Mouse (Mus musculus): ENCODE measurements at regions not wholly inside any gene's neighbourhood (a gene's known extent, or its start where the extent isn't known, plus 50 kb on each side); places are given as distances from the start of the nearest gene placed in this dataset.

- no peak for DNase-seq (ENCODE audit: low read depth, low spot score)
Observed at GRCm38 (mm10) chr2:117023436-117023835, 97.7 kb upstream of the Spred1 start.

GRCm38 (mm10) chr2:117027071-117027470 lies 94.1 kb upstream of the Spred1 start:
- DNase-seq (ENCODE audit: low read depth, low spot score): no peak

GRCm38 (mm10) chr2:117028771-117029170 lies 92.4 kb upstream of the Spred1 start:
- no peak for DNase-seq (ENCODE audit: low read depth, low spot score)

- no peak for DNase-seq (ENCODE audit: low read depth, low spot score)
Observed at GRCm38 (mm10) chr2:117036197-117036872, 84.8 kb upstream of the Spred1 start.

- DNase-seq (ENCODE audit: low read depth, low spot score): no peak
Observed at GRCm38 (mm10) chr2:117040211-117040610, 81.0 kb upstream of the Spred1 start.

GRCm38 (mm10) chr2:117043831-117044230 lies 77.3 kb upstream of the Spred1 start:
- DNase-seq (ENCODE audit: low read depth, low spot score): no peak

- no peak for DNase-seq (ENCODE audit: low read depth, low spot score)
Observed at GRCm38 (mm10) chr2:117048290-117048730, 72.9 kb upstream of the Spred1 start.

- DNase-seq (ENCODE audit: low read depth, low spot score): no peak
Observed at GRCm38 (mm10) chr2:117050061-117050460, 71.1 kb upstream of the Spred1 start.

- DNase-seq (ENCODE audit: low read depth, low spot score): no peak
Observed at GRCm38 (mm10) chr2:117064126-117064525, 57.0 kb upstream of the Spred1 start.

- no peak for DNase-seq (ENCODE audit: low read depth, low spot score)
Observed at GRCm38 (mm10) chr2:117070348-117070747, 50.8 kb upstream of the Spred1 start.

GRCm38 (mm10) chr2:117071098-117071497 lies 50.1 kb upstream of the Spred1 start:
- no peak for DNase-seq (ENCODE audit: low read depth, low spot score)
